Mouse (Mus musculus) MEL (cell line): ENCODE measurements around the gene Bet1l.

ENCODE experiments used
- CTCF ChIP-seq, 3 experiments: IDR thresholded peaks in 2 of 3; conservative IDR thresholded peaks in 1 of 3; 2 replicates each; pipeline ENCODE4 v1.5.1; 2011 to 2012; ENCODE audit warnings: low read length in 3 of 3, low read depth in 2 of 3, mild to moderate bottlenecking in 2 of 3, improper control_type of control experiment in 1 of 3, inconsistent platforms in 1 of 3, mixed read lengths in 1 of 3, moderate library complexity in 1 of 3; ENCODE audit not compliant: control insufficient read depth in 1 of 3, insufficient read depth in 1 of 3, poor library complexity in 1 of 3, severe bottlenecking in 1 of 3
- ELF1 ChIP-seq: IDR thresholded peaks from 2 replicates; pipeline ENCODE4 v1.6.1; 2014; ENCODE audit warnings: low read depth, mild to moderate bottlenecking, inconsistent platforms, low read length, improper control_type of control experiment, moderate library complexity
- EP300 ChIP-seq, 2 experiments: IDR thresholded peaks; 2 replicates each; pipeline ENCODE4 v1.6.1; 2011; ENCODE audit warnings: improper control_type of control experiment in 2 of 2, low read length in 2 of 2, low read depth in 1 of 2, mild to moderate bottlenecking in 1 of 2
- ETS1 ChIP-seq: IDR thresholded peaks from 2 replicates; pipeline ENCODE4 v1.6.1; 2012; ENCODE audit warnings: low read depth, mild to moderate bottlenecking, inconsistent platforms, low read length, improper control_type of control experiment, moderate library complexity
- GATA1 ChIP-seq: IDR thresholded peaks from 2 replicates; pipeline ENCODE4 v1.6.1; 2011; ENCODE audit warnings: low read depth, low read length, improper control_type of control experiment
- MAFK ChIP-seq: IDR thresholded peaks from 2 replicates; pipeline ENCODE4 v1.6.1; 2011; ENCODE audit warnings: low read depth, mild to moderate bottlenecking, low read length, improper control_type of control experiment, borderline replicate concordance
- MAX ChIP-seq: IDR thresholded peaks from 2 replicates; pipeline ENCODE4 v1.6.1; 2011; ENCODE audit warnings: low read length, improper control_type of control experiment
- MXI1 ChIP-seq: IDR thresholded peaks from 2 replicates; pipeline ENCODE4 v1.6.1; 2011; ENCODE audit warnings: mild to moderate bottlenecking, low read depth, low read length, improper control_type of control experiment
- MYC ChIP-seq: IDR thresholded peaks from 2 replicates; pipeline ENCODE4 v1.6.1; 2011; ENCODE audit warnings: low read depth, mild to moderate bottlenecking, low read length, improper control_type of control experiment, moderate library complexity
- ZC3H11A ChIP-seq: IDR thresholded peaks from 2 replicates; pipeline ENCODE4 v1.6.1; 2012; ENCODE audit warnings: low read depth, mild to moderate bottlenecking, inconsistent platforms, low read length, improper control_type of control experiment

GRCm38 (mm10) chr7:140839556-140839955 lies 17.8 kb downstream of the Bet1l start:
- TF ChIP-seq MAFK (no peak), ZC3H11A (no peak), EP300 (IDR thresholded peaks at IDR 0.05; ENCODE audit: low read depth in 1 of 2, low read length in 2 of 2) (no peak), ELF1 (no peak), CTCF (IDR thresholded peaks at IDR 0.05 in 2 of 3, conservative IDR thresholded peaks at IDR 0.05 in 1 of 3; ENCODE audit: control insufficient read depth in 1 of 3, insufficient read depth in 1 of 3, low read depth in 2 of 3, low read length in 3 of 3, poor library complexity in 1 of 3, severe bottlenecking in 1 of 3) (no peak), MYC (no peak), MXI1 (no peak), MAX (no peak), ETS1 (no peak), GATA1 (no peak)
